Mouse (Mus musculus) NIH3T3 (cell line): ENCODE measurements around the gene Hbb-bs.
"Not testable (repeated sequence)": the region's sequence is repeated elsewhere in the genome, so short reads cannot be mapped to it uniquely, and the experiment has no call there.

ENCODE experiments used
- DNase-seq: peaks from one replicate; pipeline ENCODE4 v3.0.0-alpha.2; 2012; ENCODE audit warnings: low read depth

Hbb-bs gene

DNA sequence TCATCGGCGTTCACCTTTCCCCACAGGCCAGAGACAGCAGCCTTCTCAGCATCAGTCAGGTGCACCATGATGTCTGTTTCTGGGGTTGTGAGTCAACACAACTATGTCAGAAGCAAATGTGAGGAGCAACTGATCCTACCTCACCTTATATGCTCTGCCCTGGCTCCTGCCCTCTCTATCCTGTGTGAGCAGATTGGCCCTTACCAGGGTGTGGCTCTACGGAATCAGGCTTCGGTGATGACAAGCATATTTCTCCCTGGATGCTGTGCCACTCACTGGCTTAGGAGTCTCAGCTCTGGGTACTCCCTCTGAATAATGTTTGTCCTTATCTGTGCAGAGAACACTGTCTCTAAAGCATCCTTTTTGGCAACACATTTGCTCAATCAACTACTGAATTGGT, at the start of gene Hbb-bs:
Hbb-bs (minus strand) TSS at position 289 of the 400 bp plus-strand sequence.
- no peak for DNase-seq

DNA sequence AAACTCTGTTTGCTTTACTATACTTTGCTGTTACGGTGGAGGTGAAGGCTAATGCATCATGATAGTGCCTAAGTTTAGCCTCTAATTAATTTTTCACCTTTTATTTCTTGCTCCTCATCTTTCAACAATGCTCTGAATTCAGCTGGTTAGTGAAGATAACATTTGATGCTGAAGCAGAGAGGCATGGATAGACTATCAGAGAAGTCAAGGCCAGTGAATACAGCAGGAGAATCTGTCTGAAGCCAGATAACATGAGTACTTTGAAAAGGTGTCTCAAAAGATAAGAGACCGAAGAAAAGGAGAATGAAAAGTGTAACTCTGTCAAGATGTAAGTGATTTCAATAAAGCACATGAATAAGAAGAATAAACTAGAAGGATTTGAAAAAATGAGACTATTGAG, 49.2 kb upstream of the Hbb-bs start:
- DNase-seq, result no peak

DNA sequence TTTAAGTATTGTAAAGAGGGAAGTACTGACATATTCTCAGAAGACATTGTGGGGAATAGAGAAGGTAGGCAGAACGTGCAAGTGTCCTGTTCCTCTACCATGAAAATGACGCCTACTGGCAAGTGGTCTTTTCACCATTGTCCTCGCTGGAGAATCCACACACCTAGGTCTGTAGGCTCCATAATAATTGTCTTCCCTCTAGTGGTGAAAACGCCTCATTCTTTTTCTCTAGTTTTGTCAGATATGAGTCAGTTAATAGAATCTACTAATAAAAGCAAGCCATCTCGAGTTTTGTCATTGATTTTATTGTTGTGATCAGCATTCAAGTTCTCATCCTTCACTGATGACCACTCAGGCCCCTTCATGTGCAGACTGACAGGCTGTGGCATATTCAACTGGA, 46.6 kb upstream of the Hbb-bs start:
- no peak for DNase-seq

DNA sequence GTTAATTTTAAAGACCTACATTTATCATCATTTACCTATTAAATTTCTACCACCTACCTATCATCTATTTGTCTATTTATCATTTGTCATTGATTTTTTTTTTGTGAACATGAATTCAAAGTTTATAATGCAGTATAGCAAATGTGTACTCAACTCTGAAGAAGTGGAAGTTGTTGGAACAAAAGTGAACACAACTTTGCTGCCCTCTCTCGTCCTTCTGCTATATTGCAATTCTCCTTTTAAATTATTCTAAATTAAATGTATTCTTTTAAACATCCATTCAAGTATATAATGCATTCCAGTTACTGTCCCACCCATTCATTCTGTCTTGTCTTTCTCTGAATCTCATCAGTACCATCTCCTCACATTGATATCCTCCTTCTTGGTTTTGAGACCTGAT, 45.2 kb upstream of the Hbb-bs start:
- DNase-seq, result peak; percentile 53

DNA sequence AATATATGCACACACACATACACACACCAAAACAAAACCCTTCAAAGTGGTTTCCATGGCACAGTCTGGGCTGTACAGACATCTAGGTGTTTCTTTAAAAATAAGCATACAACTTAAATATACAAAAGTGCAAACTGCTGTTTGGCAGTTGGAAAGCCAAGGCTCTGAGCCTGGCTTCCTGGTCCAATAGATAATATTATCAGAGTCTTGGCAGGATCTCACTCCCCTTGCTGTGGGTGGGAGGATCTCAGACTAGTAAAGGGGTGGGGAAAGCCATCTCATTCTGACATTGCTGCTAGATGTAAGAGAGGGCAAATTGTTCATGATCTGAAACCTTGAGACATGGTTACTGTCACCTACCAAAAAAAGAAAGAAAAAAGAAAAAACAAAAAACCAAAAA, 42.8 kb upstream of the Hbb-bs start:
- DNase-seq, result no peak

DNA sequence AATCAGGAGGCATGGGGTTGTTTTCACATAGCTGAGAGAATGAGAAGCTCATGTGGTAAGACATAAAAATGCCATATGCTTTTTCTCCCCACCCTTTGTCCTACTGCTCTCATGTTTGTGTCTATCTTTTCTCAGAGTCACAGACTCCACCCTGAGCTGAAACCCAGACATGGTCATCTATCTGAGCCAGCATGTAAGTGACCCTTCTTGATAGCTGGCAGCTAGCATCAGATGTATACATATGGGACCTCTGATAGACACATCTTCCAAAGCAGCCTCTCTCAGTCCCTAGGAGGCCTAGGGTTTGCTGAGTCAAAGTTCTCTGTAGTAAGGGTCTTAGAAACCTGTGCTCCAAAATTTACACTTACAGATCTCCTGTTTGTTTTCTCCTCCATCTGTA, 37.8 kb upstream of the Hbb-bs start:
- no peak for DNase-seq

DNA sequence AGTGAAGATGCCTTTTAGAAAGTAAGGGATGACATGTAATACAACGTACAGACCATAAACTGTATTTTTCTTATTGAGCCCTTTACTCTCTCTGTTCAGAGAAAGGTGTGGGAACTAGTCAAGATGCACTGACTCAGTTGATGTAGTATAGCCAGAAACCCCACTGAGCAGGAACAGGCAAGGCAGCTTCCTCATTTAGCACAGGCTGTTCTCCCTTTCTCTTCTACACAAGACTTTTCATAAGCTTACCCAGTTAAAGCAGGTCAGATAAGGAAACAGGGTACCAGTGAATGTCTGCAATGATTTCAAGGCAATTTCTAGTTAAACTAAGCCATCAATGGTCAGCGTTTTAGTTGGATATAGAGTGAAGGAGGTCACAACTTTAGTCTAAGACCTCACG, 33.6 kb upstream of the Hbb-bs start:
- DNase-seq, result no peak

DNA sequence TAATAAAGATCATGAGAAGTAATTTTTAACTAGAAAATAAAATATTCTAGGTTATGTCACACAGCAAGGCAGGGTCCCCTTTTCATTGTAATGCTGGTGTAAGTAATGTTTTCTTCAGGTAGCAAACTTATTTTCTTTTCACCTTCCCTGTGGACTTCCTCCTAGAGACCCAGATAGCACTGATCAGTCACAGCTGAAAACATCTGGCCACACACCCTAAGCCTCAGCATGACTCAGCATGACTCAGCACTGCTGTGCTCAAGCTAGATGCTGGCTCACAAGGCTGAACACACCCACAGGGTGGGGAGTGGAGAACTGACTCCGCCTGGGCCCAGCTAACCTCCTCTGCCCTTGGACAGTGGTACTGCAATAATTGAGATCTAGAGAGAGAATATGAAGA, 33.0 kb upstream of the Hbb-bs start:
- DNase-seq, result peak; percentile 89

DNA sequence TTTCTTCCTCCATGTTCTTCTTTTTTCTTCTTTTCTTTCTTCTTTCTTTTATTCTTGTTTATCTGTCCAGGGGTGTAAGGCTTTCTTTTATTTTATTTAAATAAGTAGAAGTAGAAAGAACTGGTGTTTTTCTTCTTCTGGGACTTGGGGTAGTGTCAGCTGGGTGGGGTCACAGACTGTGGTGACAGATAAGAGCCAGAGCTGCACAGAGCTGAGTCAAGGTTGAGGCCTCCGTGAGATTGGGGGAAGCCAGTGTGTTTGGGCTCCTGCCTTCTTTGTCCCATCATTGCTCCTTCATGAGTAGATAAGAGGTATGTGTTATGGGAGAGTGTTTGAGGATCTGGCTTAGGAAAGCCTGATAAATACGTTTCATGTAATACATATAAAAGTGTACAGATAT, 31.2 kb upstream of the Hbb-bs start:
- no peak for DNase-seq

DNA sequence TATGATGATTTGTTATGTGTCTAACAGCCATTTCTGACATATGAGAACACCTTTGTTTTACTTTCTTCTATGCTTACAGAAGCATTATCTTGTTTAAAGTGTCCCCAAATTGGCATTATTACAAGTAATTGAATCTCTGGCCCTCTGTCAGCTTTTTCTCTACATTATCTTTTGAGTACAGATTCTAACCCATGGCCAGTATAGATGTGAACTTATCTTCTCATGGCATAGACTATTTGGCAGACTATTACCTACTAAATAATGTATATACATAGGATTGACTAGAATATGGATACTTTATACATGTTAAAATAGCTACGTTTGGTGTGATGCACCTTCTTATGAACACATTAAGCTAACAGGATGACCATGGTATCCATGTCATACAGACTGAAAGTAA, 26.8 kb upstream of the Hbb-bs start:
- DNase-seq, result no peak

DNA sequence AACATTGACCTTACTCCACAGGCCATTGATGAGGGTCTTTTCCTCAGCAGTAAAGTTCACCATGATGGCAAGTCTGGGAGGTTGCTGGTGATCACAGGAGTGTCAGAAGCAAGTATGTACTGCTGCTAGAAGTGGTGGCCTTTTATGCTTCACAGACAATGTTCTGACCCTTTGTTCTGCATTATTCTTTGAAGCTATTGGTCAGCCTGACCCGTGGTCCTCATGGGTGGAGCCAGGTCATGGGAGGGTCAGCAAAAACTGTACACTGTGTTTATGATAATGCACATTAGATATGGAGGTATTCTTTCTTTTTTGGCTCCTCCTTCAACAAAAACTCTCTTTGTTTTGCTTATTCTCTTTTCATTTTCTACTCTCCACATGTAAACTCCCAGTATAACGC, 25.2 kb upstream of the Hbb-bs start, which contains the start of gene Hbb-y:
Hbb-y (minus strand) TSS at position 127 of the 400 bp plus-strand sequence.
- no peak for DNase-seq

DNA sequence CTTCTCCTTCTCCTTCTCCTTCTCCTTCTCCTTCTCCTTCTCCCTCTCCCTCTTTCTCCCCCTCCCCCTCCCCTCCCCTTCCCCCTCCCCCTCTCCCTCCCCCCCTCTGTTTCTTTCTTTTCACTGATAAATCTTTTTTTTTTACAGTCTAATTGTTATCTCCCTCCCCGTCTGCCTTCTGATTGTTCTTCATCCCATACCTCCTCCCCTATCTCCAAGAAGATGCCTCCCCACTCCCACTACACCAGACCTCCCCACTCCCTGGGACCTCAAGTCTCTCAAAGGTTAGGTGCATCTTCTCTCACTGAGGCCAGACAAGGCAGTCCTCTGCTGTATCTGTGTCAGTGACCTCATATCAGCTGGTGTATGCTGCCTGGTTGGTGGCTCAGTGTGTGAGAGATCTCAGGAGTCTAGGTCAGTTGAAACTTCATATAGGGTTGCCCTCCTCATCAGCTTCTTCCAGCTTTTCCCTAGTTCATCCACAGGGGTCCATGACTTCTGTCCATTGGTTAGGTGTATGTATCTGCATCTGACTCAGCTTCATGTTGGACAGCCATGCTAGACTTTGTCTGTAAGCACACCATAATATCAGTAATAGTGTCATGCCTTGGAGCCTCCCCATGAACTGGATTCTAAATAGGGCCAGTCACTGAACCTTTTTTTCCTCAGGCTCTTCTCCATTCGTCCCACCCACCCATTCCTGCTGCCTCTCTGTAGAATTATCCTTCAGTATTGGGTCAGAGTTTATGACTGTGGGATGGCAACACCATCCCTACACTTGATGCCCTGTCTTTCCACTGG, 16.8 kb upstream of the Hbb-bs start:
- no peak for DNase-seq

DNA sequence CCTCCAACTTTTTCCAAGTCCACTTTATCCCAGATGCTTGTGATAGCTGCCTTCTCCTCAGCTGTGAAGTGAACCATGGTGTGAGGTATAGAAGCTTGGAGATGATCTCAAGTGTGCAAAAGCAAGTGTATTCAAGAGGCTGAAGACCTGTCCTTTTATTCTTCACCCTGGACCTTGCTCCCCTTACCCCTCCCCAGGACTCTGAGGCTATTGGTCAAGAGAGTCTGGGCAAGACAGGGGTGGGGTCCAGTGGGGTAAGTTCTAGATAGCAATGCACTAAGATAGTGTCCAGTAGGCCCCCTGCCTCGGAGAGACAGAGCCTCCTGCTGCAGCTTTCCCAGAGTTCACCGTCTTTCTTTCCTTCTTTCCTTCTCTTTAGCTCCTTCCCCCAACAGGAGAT, 15.1 kb upstream of the Hbb-bs start, which contains the start of gene Hbb-bh1:
Hbb-bh1 (minus strand) TSS at position 131 of the 400 bp plus-strand sequence.
- no peak for DNase-seq

DNA sequence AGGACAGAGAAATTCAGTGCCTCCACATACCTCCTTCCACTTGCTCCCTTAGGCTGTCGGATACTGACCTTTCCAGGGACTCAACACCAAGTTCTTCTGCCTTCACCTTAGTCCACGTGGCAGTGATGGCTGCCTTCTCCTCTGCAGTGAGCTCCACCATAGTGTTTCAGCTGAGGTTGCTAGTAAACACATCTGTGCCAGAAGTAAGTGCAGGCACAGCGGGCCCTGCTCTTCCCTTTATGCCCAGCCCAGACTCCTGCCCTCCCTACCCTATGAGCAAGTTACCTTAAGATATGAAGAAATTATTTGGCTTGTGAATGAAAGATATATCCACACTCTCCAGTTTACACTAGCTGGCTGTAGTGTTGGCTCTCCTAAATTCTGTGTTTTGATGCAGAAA, 12.4 kb upstream of the Hbb-bs start, which contains the start of gene Hbb-bh2:
Hbb-bh2 (minus strand) TSS at position 253 of the 400 bp plus-strand sequence.
- no peak for DNase-seq

DNA sequence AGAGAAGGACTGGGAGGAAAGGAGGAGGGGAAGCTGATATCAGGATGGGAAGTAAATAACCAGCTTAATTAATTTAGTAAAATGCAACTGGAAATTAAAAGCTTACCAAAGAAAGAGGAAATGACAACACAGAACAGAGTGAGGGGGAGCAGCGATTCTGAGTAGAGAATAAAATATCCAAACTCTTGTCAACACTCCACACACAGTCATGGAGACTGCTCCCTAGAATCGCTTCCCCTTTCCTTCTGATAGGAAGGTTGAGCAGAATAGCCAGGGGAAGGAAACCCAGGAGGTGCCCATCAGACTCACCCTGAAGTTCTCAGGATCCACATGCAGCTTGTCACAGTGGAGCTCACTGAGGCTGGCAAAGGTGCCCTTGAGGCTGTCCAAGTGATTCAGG, 757 bp downstream of the Hbb-bs start:
- DNase-seq, result not testable (repeated sequence)

DNA sequence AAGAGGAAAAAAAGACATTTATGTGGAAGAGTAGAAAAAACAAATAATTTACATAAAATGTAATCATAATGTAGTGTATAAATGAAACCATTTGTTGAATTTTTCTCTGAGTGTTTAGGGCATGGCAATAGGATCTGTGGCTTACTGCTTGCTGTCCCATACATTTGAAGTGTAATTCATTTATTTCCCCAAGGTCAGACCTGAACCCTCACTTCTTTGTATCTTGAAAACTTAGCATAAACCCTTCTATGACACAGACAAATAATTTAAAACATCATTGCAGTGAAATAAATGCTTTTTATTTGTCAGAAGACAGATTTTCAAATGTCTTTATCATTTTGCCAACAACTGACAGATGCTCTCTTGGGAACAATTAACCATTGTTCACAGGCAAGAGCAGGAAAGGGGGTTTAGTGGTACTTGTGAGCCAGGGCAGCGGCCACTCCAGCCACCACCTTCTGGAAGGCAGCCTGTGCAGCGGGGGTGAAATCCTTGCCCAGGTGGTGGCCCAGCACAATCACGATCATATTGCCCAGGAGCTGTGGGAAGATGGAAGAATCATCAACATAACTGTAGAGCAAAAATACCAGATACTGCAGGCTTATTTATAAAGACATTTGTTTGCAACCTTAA, 1.5 kb downstream of the Hbb-bs start:
- no peak for DNase-seq

DNA sequence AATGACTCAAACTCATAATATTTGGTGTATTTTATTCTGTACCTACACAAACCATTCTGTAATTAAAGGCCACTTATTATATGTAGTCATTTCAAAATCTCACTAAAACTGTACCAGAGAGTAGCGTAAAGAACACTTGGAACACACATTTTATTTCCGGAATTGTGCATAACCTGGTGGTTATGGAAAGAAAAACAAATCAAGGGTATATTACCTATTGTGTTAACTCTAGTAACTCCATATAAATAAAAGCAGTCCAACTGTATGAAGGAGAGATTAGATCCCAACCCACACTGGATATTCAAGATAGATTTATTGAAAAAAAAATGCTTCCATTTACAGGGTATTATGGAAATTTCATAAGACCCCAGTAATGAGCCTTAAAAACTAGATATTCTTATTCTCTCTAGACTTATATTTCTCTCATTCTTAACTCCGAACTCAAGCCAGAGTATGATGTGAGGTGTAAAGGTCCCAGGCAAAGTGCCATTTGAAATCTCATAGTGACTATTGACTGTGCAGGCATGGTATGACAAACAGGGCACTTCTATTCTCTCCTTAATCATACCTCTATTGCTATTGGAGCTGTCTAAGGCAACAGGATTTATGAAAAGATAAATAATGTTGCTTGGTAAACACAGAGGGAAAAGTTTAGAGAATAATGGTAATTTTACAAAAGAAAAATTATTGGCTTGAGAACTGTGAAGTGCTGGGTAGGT, 2.2 kb downstream of the Hbb-bs start:
- no peak for DNase-seq

DNA sequence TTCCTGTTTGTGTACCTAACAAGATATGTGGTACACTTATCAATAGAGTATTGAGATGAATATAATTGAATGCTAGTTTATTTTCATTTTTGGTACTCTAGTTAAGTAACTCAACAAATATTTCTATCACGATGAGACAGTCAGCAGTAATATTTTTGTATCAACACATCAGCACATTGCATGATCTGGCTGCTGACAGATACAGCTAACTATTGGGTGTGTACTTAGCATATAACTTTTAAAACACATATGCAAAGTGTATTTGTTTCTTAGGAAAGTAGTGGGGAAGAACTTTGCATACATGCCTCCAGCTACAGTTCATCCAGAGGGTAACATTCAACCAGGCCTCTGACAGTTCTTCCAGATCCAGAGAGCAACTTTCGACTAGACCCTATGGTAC, 3.3 kb downstream of the Hbb-bs start:
- DNase-seq, result no peak

DNA sequence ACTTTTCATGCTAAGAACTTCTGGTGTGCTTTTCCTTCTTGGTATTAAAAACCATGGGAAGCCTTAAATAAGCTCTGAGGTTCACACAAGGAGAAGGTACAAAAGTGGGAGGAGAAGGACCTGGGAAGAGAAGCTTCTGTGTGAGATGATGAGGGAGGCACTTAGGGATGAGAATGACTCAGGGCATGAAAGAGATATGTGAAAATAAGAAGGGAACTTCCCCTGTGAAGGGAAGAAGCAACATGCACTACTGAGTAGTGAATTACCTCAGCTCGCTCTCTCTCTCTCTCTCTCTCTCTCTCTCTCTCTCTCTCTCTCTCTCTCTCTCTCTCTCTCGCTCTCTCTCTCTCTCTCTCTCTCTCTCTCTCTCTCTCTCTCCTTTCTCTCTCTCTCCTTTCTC, 12.8 kb downstream of the Hbb-bs start:
- DNase-seq, result not testable (repeated sequence)

DNA sequence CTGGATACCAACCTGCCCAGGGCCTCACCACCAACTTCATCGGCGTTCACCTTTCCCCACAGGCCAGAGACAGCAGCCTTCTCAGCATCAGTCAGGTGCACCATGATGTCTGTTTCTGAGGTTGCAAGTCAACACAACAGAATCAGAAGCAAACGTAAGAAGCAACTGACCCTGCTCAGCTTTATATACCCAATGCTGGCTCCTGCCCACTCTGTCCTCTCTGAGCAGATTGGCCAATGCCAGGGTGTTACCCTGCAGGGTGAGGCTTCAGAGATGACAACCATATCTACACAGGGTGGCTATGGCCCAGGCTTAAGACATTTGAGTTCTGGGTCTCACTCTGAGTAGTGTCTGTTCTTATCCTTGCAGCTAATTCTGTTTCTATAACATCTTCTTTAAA, 14.1 kb downstream of the Hbb-bs start, which contains the start of gene Hbb-bt:
Hbb-bt (minus strand) TSS at position 231 of the 400 bp plus-strand sequence.
- DNase-seq, result no peak

DNA sequence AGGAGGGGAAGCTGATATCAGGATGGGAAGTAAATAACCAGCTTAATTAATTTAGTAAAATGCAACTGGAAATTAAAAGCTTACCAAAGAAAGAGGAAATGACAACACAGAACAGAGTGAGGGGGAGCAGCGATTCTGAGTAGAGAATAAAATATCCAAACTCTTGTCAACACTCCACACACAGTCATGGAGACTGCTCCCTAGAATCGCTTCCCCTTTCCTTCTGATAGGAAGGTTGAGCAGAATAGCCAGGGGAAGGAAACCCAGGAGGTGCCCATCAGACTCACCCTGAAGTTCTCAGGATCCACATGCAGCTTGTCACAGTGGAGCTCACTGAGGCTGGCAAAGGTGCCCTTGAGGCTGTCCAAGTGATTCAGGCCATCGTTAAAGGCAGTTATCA, 14.7 kb downstream of the Hbb-bs start:
- not testable (repeated sequence) for DNase-seq

DNA sequence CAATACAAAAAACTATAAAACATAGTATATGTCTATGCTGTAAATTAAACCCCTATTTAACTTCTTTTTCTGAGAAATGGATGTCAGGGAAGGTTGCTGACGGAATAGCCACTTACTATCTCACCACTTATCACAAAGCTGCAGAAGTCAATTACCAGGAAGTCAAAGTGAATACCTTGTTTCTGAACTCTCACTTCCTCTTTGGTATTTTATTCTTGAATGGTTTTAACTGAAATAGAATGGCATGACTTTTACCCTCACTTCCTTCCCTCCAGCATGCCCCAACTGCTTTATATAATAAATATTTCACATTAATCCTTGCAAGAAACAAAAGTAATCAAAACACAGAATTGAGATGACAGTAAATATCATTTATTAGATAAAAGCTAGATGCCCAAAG, 15.7 kb downstream of the Hbb-bs start:
- DNase-seq, result no peak
